ENCODE assay signal across 9 mouse cellular contexts in genomic region chr8:54491057-54491690, GRCm38 (mm10). TPM values are rescaled to one million over a fixed set of nuclear protein-coding genes. Genes with fewer than 3 reads are reported as not detected.
DNase-seq lines count a peak whose midpoint lies in the region; ATAC-seq and TF ChIP-seq lines count a peak whose summit lies in the region.
"Had no signal": no experiment of that assay in that cellular context is flagged by ENCODE, and none has a peak within 500 bp of the region (broad histone marks: within the 10 kb centered on the region; RNA-seq: fewer than 3 reads in every experiment).

No protein-coding gene starts in this region.

- no peak for TF ChIP-seq POLR2A in brain, embryonic 14.5 days (IDR thresholded peaks at IDR 0.05; ENCODE audit: borderline replicate concordance, extremely low read depth, insufficient read depth, insufficient read length, poor library complexity, severe bottlenecking)

- ATAC-seq in granulocyte monocyte progenitor cell, adult 5-6 weeks (replicated peaks; ENCODE audit: poor library complexity, severe bottlenecking), result peak; percentile 78
- 0 out of 2 replicates have a peak, but pooled peaks have one; percentile 38 for ATAC-seq in kidney, postnatal 0 days (replicated peaks; ENCODE audit: low FRiP score, low read depth)
- peak; percentile 48 for ATAC-seq in midbrain, embryonic 15.5 days (replicated peaks)

- intact Hi-C loops in left cerebral cortex, postnatal 10 days (cut with DNase I), result loop anchor here (10.0 kb wide), 2 partner anchors 616 to 806 kb away; no protein-coding TSS in a partner anchor

- H3K4me3 ChIP-seq in E14TG2a.4 (replicated peaks; ENCODE audit: low read length), result no peak overlapping the region
- no peak overlapping the region for H3K4me3 ChIP-seq in kidney, postnatal 0 days (replicated peaks; ENCODE audit: low read depth, low read length)
- no peak overlapping the region for H3K4me3 ChIP-seq in midbrain, embryonic 15.5 days
- H3K4me3 ChIP-seq: myocyte had no signal

- H3K27ac ChIP-seq in kidney, postnatal 0 days, result no peak overlapping the region
- H3K27ac ChIP-seq in midbrain, embryonic 15.5 days, result no peak overlapping the region

- 17% methylated on average over 6 of the region's 6 CpGs for WGBS in kidney, postnatal 0 days
- WGBS in midbrain, embryonic 15.5 days, result 31% methylated on average over 6 of the region's 6 CpGs

- H3K4me1 ChIP-seq in E14TG2a.4 (replicated peaks; ENCODE audit: low read depth, low read length), result no peaks in the 10 kb centered on the region
- H3K4me1 ChIP-seq in kidney, postnatal 0 days (replicated peaks; ENCODE audit: insufficient read depth, low read length), result no peaks in the 10 kb centered on the region
- H3K4me1 ChIP-seq in midbrain, embryonic 15.5 days, result no peaks in the 10 kb centered on the region

- peaks cover 3% of the 10 kb centered on the region; the same call in 1 of the 2 replicates for H3K27me3 ChIP-seq in E14TG2a.4 (ENCODE audit: insufficient read depth, low read length)
- H3K27me3 ChIP-seq in kidney, postnatal 0 days (ENCODE audit: insufficient read depth, low read length), result no peaks in the 10 kb centered on the region
- no peaks in the 10 kb centered on the region for H3K27me3 ChIP-seq in midbrain, embryonic 15.5 days (replicated peaks)

- no peak overlapping the region for H3K4me2 ChIP-seq in kidney, postnatal 0 days (ENCODE audit: low read length)
- H3K4me2 ChIP-seq in midbrain, embryonic 15.5 days, result no peak overlapping the region

- no peaks in the 10 kb centered on the region for H3K9me3 ChIP-seq in E14TG2a.4 (ENCODE audit: low read length)
- no peaks in the 10 kb centered on the region for H3K9me3 ChIP-seq in kidney, postnatal 0 days (replicated peaks; ENCODE audit: low read length)
- H3K9me3 ChIP-seq in midbrain, embryonic 15.5 days, result no peaks in the 10 kb centered on the region

- H3K9ac ChIP-seq in kidney, postnatal 0 days (ENCODE audit: low read depth, low read length), result no peak overlapping the region
- H3K9ac ChIP-seq in midbrain, embryonic 15.5 days, result no peak overlapping the region

- DNase-seq in left cerebral cortex, postnatal 10 days (ENCODE audit: extremely low spot score in 1 of 2, low spot score in 2 of 2), result peak; percentile 36 to 60
- DNase-seq in left cerebral cortex, adult 9 months (ENCODE audit: low spot score in 2 of 2), result no peak
- peak; percentile 85 for DNase-seq in brain, embryonic 14.5 days (ENCODE audit: low read depth)
- DNase-seq in kidney, postnatal 0 days (ENCODE audit: low spot score), result peak; percentile 80
- no peak for DNase-seq in ovary, postnatal 10 days (ENCODE audit: low spot score)

- no peaks in the 10 kb centered on the region for H3K36me3 ChIP-seq in E14TG2a.4 (ENCODE audit: insufficient read depth, low read length)
- no peaks in the 10 kb centered on the region for H3K36me3 ChIP-seq in kidney, postnatal 0 days (ENCODE audit: insufficient read depth, low read length)
- H3K36me3 ChIP-seq in midbrain, embryonic 15.5 days (replicated peaks), result no peaks in the 10 kb centered on the region

- TF ChIP-seq CTCF in E14TG2a.4 (conservative IDR thresholded peaks at IDR 0.05; ENCODE audit: low read length), result peak; percentile 36
- peak; percentile 37; the same call in 1 of the 2 replicates for TF ChIP-seq CTCF in brain, embryonic 14.5 days (IDR thresholded peaks at IDR 0.05; ENCODE audit: borderline replicate concordance, extremely low read depth, insufficient read depth, insufficient read length)
- peak; percentile 91 for TF ChIP-seq CTCF in kidney, postnatal 0 days (IDR thresholded peaks at IDR 0.05; ENCODE audit: low read depth)

RNA-seq across cellular contexts. Expression of gene Asb5, which starts 38.2 kb away (rescaled TPM):
- total RNA-seq in left cerebral cortex, postnatal 10 days (2021), result 1 to 10 TPM; 1.9 to 2.1 TPM
- 1.6 and 2.0 TPM in 2 replicates for polyA plus RNA-seq in brain, embryonic 14.5 days (2012; rRNA removed)
- 3.2 TPM in 1 of 2 replicates, not detected in the other for total RNA-seq in granulocyte monocyte progenitor cell, adult 5-6 weeks (2014; fragmentation: Nextera tagmentation)
- total RNA-seq in granulocyte monocyte progenitor cell, adult 5-6 weeks (2017), result 0.43 TPM in 1 of 2 replicates, not detected in the other
- 6.2 and 6.6 TPM in 2 replicates for polyA plus RNA-seq in kidney, postnatal 0 days (2015; fragmentation: Nextera tagmentation; extraction: Ambion mirVana)
- 6.1 and 8.2 TPM in 2 replicates for polyA plus RNA-seq in midbrain, embryonic 15.5 days (2015; fragmentation: Nextera tagmentation; extraction: Ambion mirVana)

RNA-seq across cellular contexts. Expression of gene Spcs3, which starts 38.6 kb away (rescaled TPM):
- 10 to 100 TPM; 47.5 to 51.0 TPM for total RNA-seq in left cerebral cortex, postnatal 10 days (2021)
- polyA plus RNA-seq in brain, embryonic 14.5 days (2012; rRNA removed), result 22.6 and 26.9 TPM in 2 replicates
- total RNA-seq in granulocyte monocyte progenitor cell, adult 5-6 weeks (2014; fragmentation: Nextera tagmentation), result 191 and 198 TPM in 2 replicates
- 170 and 209 TPM in 2 replicates for total RNA-seq in granulocyte monocyte progenitor cell, adult 5-6 weeks (2017)
- polyA plus RNA-seq in kidney, postnatal 0 days (2015; fragmentation: Nextera tagmentation; extraction: Ambion mirVana), result 94.0 and 103 TPM in 2 replicates
- 46.5 and 47.5 TPM in 2 replicates for polyA plus RNA-seq in midbrain, embryonic 15.5 days (2015; fragmentation: Nextera tagmentation; extraction: Ambion mirVana)

Comparison
In these comparisons a context has a peak if more than half of its experiments do, and no peak if none do; other contexts are left out.
1. DNase-seq: peak in left cerebral cortex, postnatal 10 days (2 of 2), brain, embryonic 14.5 days (single experiment) and kidney, postnatal 0 days (single experiment); none in left cerebral cortex, adult 9 months (0 of 2) and ovary, postnatal 10 days (single experiment).
2. CTCF ChIP-seq: peak in every context shown above with its lines; median percentile 91 in kidney, postnatal 0 days; 37 in brain, embryonic 14.5 days; 36 in E14TG2a.4.
3. Peak in every context shown above with its lines, with median percentiles within 50 percentile points of each other: ATAC-seq.